Mouse (Mus musculus): ENCODE measurements around the gene A930017K11Rik. TPM values are rescaled to one million over a fixed set of nuclear protein-coding genes. Genes with fewer than 3 reads are reported as not detected.

A930017K11Rik gene
- polyA plus RNA-seq, 1 experiment from 2014 or later: 0.16 TPM

DNA sequence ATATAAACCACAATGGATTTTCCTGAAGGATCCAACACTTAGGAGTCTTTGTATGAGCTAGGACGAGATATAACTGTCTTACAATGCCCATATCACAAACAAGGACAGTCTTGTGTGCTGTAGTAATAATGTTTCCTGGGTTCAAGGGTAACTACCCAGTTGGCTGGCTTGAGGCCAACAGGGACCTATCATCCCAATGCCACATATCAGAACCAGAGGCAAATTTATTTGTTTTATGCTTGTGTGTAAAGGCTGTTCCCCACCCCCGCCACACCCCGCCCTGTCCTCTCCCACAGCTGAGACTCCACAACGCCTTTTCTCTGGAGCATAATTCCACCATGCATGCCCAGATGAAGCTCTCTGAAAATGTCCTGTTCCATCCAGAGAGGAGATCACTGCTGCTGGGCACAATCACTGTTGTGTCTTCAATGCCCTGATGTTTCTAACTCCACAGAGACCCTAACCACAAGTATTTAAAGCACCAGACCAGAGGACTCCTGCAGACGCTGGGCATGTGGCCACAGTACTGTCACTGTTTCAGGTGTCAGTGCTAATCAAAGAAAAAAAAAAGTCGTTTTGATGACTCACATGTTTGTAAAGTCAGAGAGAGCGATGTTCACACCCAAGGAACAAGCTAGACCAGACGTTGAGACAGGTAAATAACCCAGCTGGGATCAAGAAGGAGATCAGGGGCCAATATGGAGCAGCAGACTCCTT lies 35.3 kb downstream of the A930017K11Rik start:
- Histone ChIP-seq H3K4me1 (ENCODE audit: insufficient read depth) (peaks cover 10% of the 10 kb centered on the region; the same call in 1 of the 2 replicates), H3K4me3 (ENCODE audit: low read depth, low read length) (no peak overlapping the region), H3K27ac (ENCODE audit: low read depth) (no peak overlapping the region), H3K36me3 (ENCODE audit: insufficient read depth) (0 out of 2 replicates have a peak, but pooled peaks cover 4% of the 10 kb centered on the region), H3K27me3 (ENCODE audit: insufficient read depth, low read length) (no peaks in the 10 kb centered on the region), H3K9ac (no peak overlapping the region), H3K4me2 (no peak overlapping the region; the same call in 1 of the 2 replicates), H3K9me3 (ENCODE audit: low read depth, low read length) (no peaks in the 10 kb centered on the region)
- TF ChIP-seq CTCF (IDR thresholded peaks at IDR 0.05; ENCODE audit: low read depth): no peak
- 76% methylated on average over 8 of the region's 8 CpGs for WGBS
- no peak for DNase-seq
- ATAC-seq (ENCODE audit: insufficient read depth): no peak

DNA sequence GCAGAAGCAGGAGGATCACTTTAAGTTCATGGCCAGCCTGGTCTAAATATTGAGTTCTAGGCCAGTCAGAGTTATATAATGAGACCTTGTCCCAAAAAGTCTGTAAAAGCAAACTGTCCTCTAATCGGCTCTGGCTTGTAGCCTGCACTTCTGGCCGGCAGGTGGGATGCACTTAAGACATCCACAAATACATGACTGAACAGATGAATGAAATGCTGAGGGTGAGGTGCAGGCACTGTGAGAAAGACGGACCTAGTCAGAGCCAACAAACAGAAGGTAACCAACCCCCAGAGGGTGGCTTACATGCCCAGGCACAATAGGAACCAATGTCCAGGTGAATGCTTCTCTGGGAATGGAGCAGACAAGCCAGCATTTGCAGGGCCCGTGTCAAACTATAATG lies 38.1 kb downstream of the A930017K11Rik start:
- DNase-seq (no peak), ATAC-seq (ENCODE audit: insufficient read depth) (no peak)
- H3K27ac ChIP-seq (ENCODE audit: low read depth): no peak overlapping the region
- H3K9ac ChIP-seq: no peak overlapping the region
- peaks cover 10% of the 10 kb centered on the region; the same call in 1 of the 2 replicates for H3K4me1 ChIP-seq (ENCODE audit: insufficient read depth)
- no peaks in the 10 kb centered on the region for H3K9me3 ChIP-seq (ENCODE audit: low read depth, low read length)
- TF ChIP-seq CTCF (IDR thresholded peaks at IDR 0.05; ENCODE audit: low read depth): no peak
- no peak overlapping the region for H3K4me2 ChIP-seq
- 0 out of 2 replicates have a peak, but pooled peaks cover 4% of the 10 kb centered on the region for H3K36me3 ChIP-seq (ENCODE audit: insufficient read depth)
- H3K27me3 ChIP-seq (ENCODE audit: insufficient read depth, low read length): no peaks in the 10 kb centered on the region
- WGBS: 75% methylated on average over 4 of the region's 4 CpGs
- H3K4me3 ChIP-seq (ENCODE audit: low read depth, low read length): no peak overlapping the region

DNA sequence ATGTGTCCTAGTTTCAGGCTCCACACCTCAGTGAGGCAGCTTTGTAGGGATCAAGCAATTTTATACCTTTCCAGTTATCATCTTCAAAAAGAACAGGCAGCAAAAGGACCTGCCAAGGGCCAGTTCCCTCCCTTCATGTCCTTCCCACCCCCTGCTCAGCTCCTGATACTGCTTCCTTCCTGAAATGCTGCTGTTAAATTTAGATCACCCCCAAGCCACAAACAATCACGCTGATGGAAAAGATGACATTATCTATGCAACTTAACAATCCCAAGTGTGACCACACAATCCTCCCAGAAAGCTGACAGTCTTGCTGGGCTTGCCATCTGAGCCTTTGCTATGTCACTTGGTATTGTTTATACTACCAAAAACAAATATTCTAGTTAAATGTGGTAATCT lies 38.5 kb downstream of the A930017K11Rik start:
- WGBS: 53% methylated on average over 1 of the region's 1 CpGs
- no peak overlapping the region for H3K4me2 ChIP-seq

DNA sequence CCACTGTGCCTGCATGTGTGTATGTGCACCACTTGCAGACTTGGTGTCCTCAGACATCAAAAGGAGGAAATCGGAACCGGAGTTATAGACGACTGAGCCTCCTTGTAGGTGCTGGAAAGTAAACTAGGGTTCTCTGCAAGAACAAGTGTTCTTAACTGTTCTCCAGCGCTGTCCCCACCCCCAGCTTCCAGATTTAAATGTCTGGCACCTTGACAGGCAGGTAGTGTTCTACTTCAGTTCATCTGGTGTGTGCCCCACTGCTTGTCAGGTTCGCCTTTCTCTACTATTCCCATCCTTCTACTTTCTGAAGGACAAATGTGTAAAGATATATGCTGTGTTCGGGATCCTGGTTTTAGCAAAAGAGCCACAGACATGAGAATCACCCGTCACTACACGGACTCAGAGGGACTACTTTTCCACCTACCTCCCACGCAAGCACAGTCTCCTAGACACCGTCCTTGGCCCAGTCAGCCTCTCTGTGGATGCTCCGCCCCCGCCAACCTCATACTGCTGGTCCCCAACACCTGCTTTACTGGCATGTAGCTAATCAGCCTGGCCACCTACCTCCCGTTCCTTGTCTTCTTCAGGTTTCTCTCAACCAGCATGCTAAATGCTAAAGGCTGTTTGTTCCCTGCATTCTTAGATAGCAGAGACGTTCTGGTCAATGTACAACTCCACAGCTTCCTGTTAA lies 39.0 kb downstream of the A930017K11Rik start:
- no peak overlapping the region for H3K27ac ChIP-seq (ENCODE audit: low read depth)
- DNase-seq (no peak), ATAC-seq (ENCODE audit: insufficient read depth) (no peak)
- no peak overlapping the region for H3K4me2 ChIP-seq
- no peaks in the 10 kb centered on the region for H3K9me3 ChIP-seq (ENCODE audit: low read depth, low read length)
- H3K9ac ChIP-seq: no peak overlapping the region
- 0 out of 2 replicates have a peak, but pooled peaks cover 4% of the 10 kb centered on the region for H3K36me3 ChIP-seq (ENCODE audit: insufficient read depth)
- no peak for TF ChIP-seq CTCF (IDR thresholded peaks at IDR 0.05; ENCODE audit: low read depth)
- no peak overlapping the region for H3K4me3 ChIP-seq (ENCODE audit: low read depth, low read length)
- 78% methylated on average over 14 of the region's 14 CpGs for WGBS
- H3K27me3 ChIP-seq (ENCODE audit: insufficient read depth, low read length): no peaks in the 10 kb centered on the region
- H3K4me1 ChIP-seq (ENCODE audit: insufficient read depth): peaks cover 5% of the 10 kb centered on the region; the same call in 1 of the 2 replicates

More for the DNA sequence above, 38.5 kb downstream of the A930017K11Rik start:
- DNase-seq: peak; percentile 28
- Histone ChIP-seq H3K27me3 (ENCODE audit: insufficient read depth, low read length) (no peaks in the 10 kb centered on the region), H3K9me3 (ENCODE audit: low read depth, low read length) (no peaks in the 10 kb centered on the region), H3K36me3 (ENCODE audit: insufficient read depth) (0 out of 2 replicates have a peak, but pooled peaks cover 4% of the 10 kb centered on the region), H3K4me1 (ENCODE audit: insufficient read depth) (peaks cover 10% of the 10 kb centered on the region; the same call in 1 of the 2 replicates), H3K9ac (no peak overlapping the region), H3K4me3 (ENCODE audit: low read depth, low read length) (no peak overlapping the region), H3K27ac (ENCODE audit: low read depth) (no peak overlapping the region)
- ATAC-seq (ENCODE audit: insufficient read depth): no peak
- TF ChIP-seq CTCF (IDR thresholded peaks at IDR 0.05; ENCODE audit: low read depth): no peak

DNA sequence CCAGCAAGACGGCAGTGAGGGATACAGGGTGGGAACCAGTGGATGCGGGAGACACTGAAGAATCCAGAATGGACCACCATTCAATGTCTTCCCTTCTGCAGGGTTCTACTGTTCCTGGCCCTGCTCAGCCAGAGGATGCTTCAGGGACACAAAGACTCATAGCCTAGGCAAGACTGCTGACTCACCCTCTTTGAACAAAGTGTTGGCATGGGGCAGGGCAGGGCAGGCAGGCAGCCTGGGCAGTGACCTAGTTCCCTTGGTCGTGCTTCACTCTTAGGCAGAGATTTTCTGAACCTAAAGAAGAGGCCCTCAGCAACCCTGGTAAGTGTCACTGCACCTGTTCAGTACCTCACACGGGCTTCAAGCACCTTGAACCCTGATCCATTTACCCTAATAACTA lies 40.5 kb downstream of the A930017K11Rik start:
- 84% methylated on average over 4 of the region's 4 CpGs for WGBS
- Histone ChIP-seq H3K36me3 (ENCODE audit: insufficient read depth) (0 out of 2 replicates have a peak, but pooled peaks cover 1% of the 10 kb centered on the region), H3K4me2 (no peak overlapping the region), H3K27ac (ENCODE audit: low read depth) (no peak overlapping the region), H3K9me3 (ENCODE audit: low read depth, low read length) (no peaks in the 10 kb centered on the region), H3K4me1 (ENCODE audit: insufficient read depth) (no peaks in the 10 kb centered on the region; the same call in 1 of the 2 replicates), H3K27me3 (ENCODE audit: insufficient read depth, low read length) (no peaks in the 10 kb centered on the region), H3K4me3 (ENCODE audit: low read depth, low read length) (no peak overlapping the region), H3K9ac (no peak overlapping the region)
- no peak for ATAC-seq (ENCODE audit: insufficient read depth)
- no peak for DNase-seq
- TF ChIP-seq CTCF (IDR thresholded peaks at IDR 0.05; ENCODE audit: low read depth): no peak

DNA sequence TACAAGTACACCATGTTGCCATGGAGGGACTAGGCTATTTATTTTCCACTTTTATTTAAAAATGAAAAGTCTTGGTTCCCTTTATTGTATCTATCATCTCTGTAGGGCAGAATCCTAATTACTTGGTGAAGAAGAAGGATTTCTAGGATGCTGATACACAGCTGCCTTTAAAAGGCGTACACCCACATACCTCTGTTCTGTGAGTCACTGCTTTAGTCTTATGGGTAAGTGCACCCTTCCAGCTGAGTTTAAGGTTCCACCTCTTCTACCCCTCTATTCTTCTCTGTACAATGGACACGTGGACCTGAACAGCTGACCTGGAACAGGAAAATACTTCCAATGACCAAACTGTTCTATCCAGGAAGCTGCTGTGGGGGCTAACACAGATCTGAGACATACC lies 44.7 kb downstream of the A930017K11Rik start:
- ATAC-seq (ENCODE audit: insufficient read depth): no peak
- Histone ChIP-seq H3K4me1 (ENCODE audit: insufficient read depth) (no peaks in the 10 kb centered on the region), H3K4me2 (no peak overlapping the region), H3K27ac (ENCODE audit: low read depth) (no peak overlapping the region), H3K27me3 (ENCODE audit: insufficient read depth, low read length) (no peaks in the 10 kb centered on the region), H3K4me3 (ENCODE audit: low read depth, low read length) (no peak overlapping the region), H3K9ac (no peak overlapping the region), H3K36me3 (ENCODE audit: insufficient read depth) (no peaks in the 10 kb centered on the region), H3K9me3 (ENCODE audit: low read depth, low read length) (no peaks in the 10 kb centered on the region)
- no peak for DNase-seq
- WGBS: 81% methylated on average over 2 of the region's 2 CpGs
- no peak for TF ChIP-seq CTCF (IDR thresholded peaks at IDR 0.05; ENCODE audit: low read depth)

DNA sequence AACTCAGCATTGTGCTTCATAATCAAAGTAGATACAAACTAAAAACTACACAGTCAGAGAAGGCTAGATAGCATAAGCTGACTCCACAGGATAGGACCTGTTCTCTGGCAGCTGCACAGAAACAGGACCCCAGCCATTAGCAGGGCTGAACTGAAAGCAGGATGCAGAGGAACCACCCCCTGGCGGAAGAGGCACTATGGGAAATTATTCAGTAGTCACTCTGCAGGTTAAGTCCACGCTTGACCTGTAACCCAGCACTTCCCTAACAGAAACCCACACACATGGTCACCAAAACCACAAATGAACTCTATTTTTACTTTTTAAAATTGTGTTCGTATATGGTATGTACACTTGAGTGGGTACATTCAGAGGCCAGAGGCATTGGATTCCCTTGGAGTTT lies 49.3 kb downstream of the A930017K11Rik start:
- Histone ChIP-seq H3K9ac (no peak overlapping the region), H3K9me3 (ENCODE audit: low read depth, low read length) (no peaks in the 10 kb centered on the region), H3K4me1 (ENCODE audit: insufficient read depth) (no peaks in the 10 kb centered on the region), H3K27me3 (ENCODE audit: insufficient read depth, low read length) (no peaks in the 10 kb centered on the region), H3K27ac (ENCODE audit: low read depth) (no peak overlapping the region), H3K36me3 (ENCODE audit: insufficient read depth) (peaks cover 11% of the 10 kb centered on the region), H3K4me2 (no peak overlapping the region), H3K4me3 (ENCODE audit: low read depth, low read length) (no peak overlapping the region)
- ATAC-seq (ENCODE audit: insufficient read depth): no peak
- DNase-seq: no peak
- WGBS: 87% methylated on average over 3 of the region's 3 CpGs
- TF ChIP-seq CTCF (IDR thresholded peaks at IDR 0.05; ENCODE audit: low read depth): no peak
